Mouse (Mus musculus): ENCODE results near the gene Itga8. TPM values are rescaled to one million over a fixed set of nuclear protein-coding genes. Genes with fewer than 3 reads are reported as not detected.

Gene Itga8
- total RNA-seq, 4 experiments from 2014 or later = 2.8 to 7.7 (median 3.9) TPM

GRCm38 (mm10) chr2:12294060-12294459 is 7.7 kb downstream of the Itga8 start:
- DNase-seq (ENCODE audit: low spot score) = peak; percentile 54

GRCm38 (mm10) chr2:12293458-12293857 is 8.3 kb downstream of the Itga8 start:
- no peak for DNase-seq (ENCODE audit: low spot score)

- DNase-seq (ENCODE audit: low spot score) = no peak
These were observed 9.5 kb downstream of the Itga8 start for GRCm38 (mm10) chr2:12292023-12292820.

- DNase-seq (ENCODE audit: low spot score) = peak; percentile 24
These were observed 11.5 kb downstream of the Itga8 start for GRCm38 (mm10) chr2:12290235-12290634.

GRCm38 (mm10) chr2:12287831-12288230 is 13.9 kb downstream of the Itga8 start:
- DNase-seq (ENCODE audit: low spot score) = no peak

GRCm38 (mm10) chr2:12280664-12281063 is 21.1 kb downstream of the Itga8 start:
- DNase-seq (ENCODE audit: low spot score) = no peak

GRCm38 (mm10) chr2:12279070-12279612 is 22.6 kb downstream of the Itga8 start:
- no peak for DNase-seq (ENCODE audit: low spot score)

GRCm38 (mm10) chr2:12256635-12257317 is 44.9 kb downstream of the Itga8 start:
- no peak for DNase-seq (ENCODE audit: low spot score)

GRCm38 (mm10) chr2:12255901-12256300 is 45.8 kb downstream of the Itga8 start:
- no peak for DNase-seq (ENCODE audit: low spot score)

- DNase-seq (ENCODE audit: low spot score) = no peak
These were observed 66.4 kb downstream of the Itga8 start for GRCm38 (mm10) chr2:12235345-12235744.

- DNase-seq (ENCODE audit: low spot score) = no peak
These were observed 72.0 kb downstream of the Itga8 start for GRCm38 (mm10) chr2:12229721-12230120.

- no peak for DNase-seq (ENCODE audit: low spot score)
These were observed 73.4 kb downstream of the Itga8 start for GRCm38 (mm10) chr2:12228335-12228734.

- no peak for DNase-seq (ENCODE audit: low spot score)
These were observed 74.5 kb downstream of the Itga8 start for GRCm38 (mm10) chr2:12227243-12227642.

GRCm38 (mm10) chr2:12226367-12226766 is 75.4 kb downstream of the Itga8 start:
- DNase-seq (ENCODE audit: low spot score) = no peak

- DNase-seq (ENCODE audit: low spot score) = no peak
These were observed 80.1 kb downstream of the Itga8 start for GRCm38 (mm10) chr2:12221671-12222070.

GRCm38 (mm10) chr2:12213464-12213790 is 88.3 kb downstream of the Itga8 start:
- no peak for DNase-seq (ENCODE audit: low spot score)

- no peak for DNase-seq (ENCODE audit: low spot score)
These were observed 88.9 kb downstream of the Itga8 start for GRCm38 (mm10) chr2:12212662-12213463.

GRCm38 (mm10) chr2:12208142-12208541 is 93.6 kb downstream of the Itga8 start:
- DNase-seq (ENCODE audit: low spot score) = no peak

GRCm38 (mm10) chr2:12206353-12206752 is 95.4 kb downstream of the Itga8 start:
- no peak for DNase-seq (ENCODE audit: low spot score)

GRCm38 (mm10) chr2:12205875-12206274 is 95.8 kb downstream of the Itga8 start:
- DNase-seq (ENCODE audit: low spot score) = no peak

- no peak for DNase-seq (ENCODE audit: low spot score)
These were observed 98.5 kb downstream of the Itga8 start for GRCm38 (mm10) chr2:12203231-12203630.

- DNase-seq (ENCODE audit: low spot score) = no peak
These were observed 103.0 kb downstream of the Itga8 start for GRCm38 (mm10) chr2:12198699-12199098.
